Mouse (Mus musculus) ovary, postnatal 14 days (tissue): Measurements from ENCODE around the gene Prkg2.

ENCODE experiments used
- DNase-seq: peaks from one replicate; pipeline ENCODE4 v3.0.0; 2022; ENCODE audit warnings: low spot score

Gene Prkg2

GRCm38 (mm10) chr5:98975877-98976672 lies 61.1 kb downstream of the Prkg2 start:
- DNase-seq: no peak

- DNase-seq: no peak
Measured at GRCm38 (mm10) chr5:98966679-98967078, 70.5 kb downstream of the Prkg2 start.

- no peak for DNase-seq
Measured at GRCm38 (mm10) chr5:98965139-98965538, 72.0 kb downstream of the Prkg2 start.

- no peak for DNase-seq
Measured at GRCm38 (mm10) chr5:98964367-98964766, 72.8 kb downstream of the Prkg2 start.

GRCm38 (mm10) chr5:98962472-98962871 lies 74.7 kb downstream of the Prkg2 start:
- no peak for DNase-seq

GRCm38 (mm10) chr5:98955576-98955975 lies 81.6 kb downstream of the Prkg2 start:
- no peak for DNase-seq

- no peak for DNase-seq
Measured at GRCm38 (mm10) chr5:98953386-98953785, 83.8 kb downstream of the Prkg2 start.

GRCm38 (mm10) chr5:98951566-98951965 lies 85.6 kb downstream of the Prkg2 start:
- no peak for DNase-seq

- DNase-seq: no peak
Measured at GRCm38 (mm10) chr5:98950495-98951092, 86.6 kb downstream of the Prkg2 start.

- no peak for DNase-seq
Measured at GRCm38 (mm10) chr5:98949784-98950183, 87.4 kb downstream of the Prkg2 start.

- no peak for DNase-seq
Measured at GRCm38 (mm10) chr5:98946656-98947055, 90.5 kb downstream of the Prkg2 start.

GRCm38 (mm10) chr5:98946117-98946620 lies 91.0 kb downstream of the Prkg2 start:
- DNase-seq: no peak

- DNase-seq: no peak
Measured at GRCm38 (mm10) chr5:98943776-98944175, 93.4 kb downstream of the Prkg2 start.

GRCm38 (mm10) chr5:98940731-98941130 lies 96.4 kb downstream of the Prkg2 start:
- no peak for DNase-seq

GRCm38 (mm10) chr5:98939631-98940208 lies 97.4 kb downstream of the Prkg2 start:
- DNase-seq: no peak

GRCm38 (mm10) chr5:98939116-98939515 lies 98.0 kb downstream of the Prkg2 start:
- no peak for DNase-seq

GRCm38 (mm10) chr5:98937879-98938278 lies 99.3 kb downstream of the Prkg2 start:
- DNase-seq: no peak

- no peak for DNase-seq
Measured at GRCm38 (mm10) chr5:98936650-98937049, 100.5 kb downstream of the Prkg2 start.

GRCm38 (mm10) chr5:98935930-98936329 lies 101.2 kb downstream of the Prkg2 start:
- no peak for DNase-seq

- no peak for DNase-seq
Measured at GRCm38 (mm10) chr5:98922921-98923320, 114.2 kb downstream of the Prkg2 start.

GRCm38 (mm10) chr5:98921608-98922007 lies 115.5 kb downstream of the Prkg2 start:
- DNase-seq: no peak

- no peak for DNase-seq
Measured at GRCm38 (mm10) chr5:98918716-98919115, 118.4 kb downstream of the Prkg2 start.

GRCm38 (mm10) chr5:98902339-98902738 lies 134.8 kb downstream of the Prkg2 start:
- DNase-seq: no peak
